Mouse (Mus musculus) brain, embryonic 14.5 days (tissue): Measurements from ENCODE around the gene Nfasc.

Experiments
- CTCF ChIP-seq: fragments of 200-500 bp; IDR thresholded peaks from 2 replicates; pipeline ENCODE4 v1.5.1; 2012; ENCODE audit warnings: inconsistent platforms, mild to moderate bottlenecking, moderate library complexity, borderline replicate concordance; ENCODE audit not compliant: insufficient read depth, insufficient read length; ENCODE audit errors: extremely low read depth
- POLR2A ChIP-seq: fragments of 200-500 bp; IDR thresholded peaks from 2 replicates; pipeline ENCODE4 v1.6.1; 2012; ENCODE audit warnings: mild to moderate bottlenecking, inconsistent platforms, borderline replicate concordance; ENCODE audit not compliant: poor library complexity, insufficient read depth, insufficient read length, severe bottlenecking; ENCODE audit errors: extremely low read depth

DNA sequence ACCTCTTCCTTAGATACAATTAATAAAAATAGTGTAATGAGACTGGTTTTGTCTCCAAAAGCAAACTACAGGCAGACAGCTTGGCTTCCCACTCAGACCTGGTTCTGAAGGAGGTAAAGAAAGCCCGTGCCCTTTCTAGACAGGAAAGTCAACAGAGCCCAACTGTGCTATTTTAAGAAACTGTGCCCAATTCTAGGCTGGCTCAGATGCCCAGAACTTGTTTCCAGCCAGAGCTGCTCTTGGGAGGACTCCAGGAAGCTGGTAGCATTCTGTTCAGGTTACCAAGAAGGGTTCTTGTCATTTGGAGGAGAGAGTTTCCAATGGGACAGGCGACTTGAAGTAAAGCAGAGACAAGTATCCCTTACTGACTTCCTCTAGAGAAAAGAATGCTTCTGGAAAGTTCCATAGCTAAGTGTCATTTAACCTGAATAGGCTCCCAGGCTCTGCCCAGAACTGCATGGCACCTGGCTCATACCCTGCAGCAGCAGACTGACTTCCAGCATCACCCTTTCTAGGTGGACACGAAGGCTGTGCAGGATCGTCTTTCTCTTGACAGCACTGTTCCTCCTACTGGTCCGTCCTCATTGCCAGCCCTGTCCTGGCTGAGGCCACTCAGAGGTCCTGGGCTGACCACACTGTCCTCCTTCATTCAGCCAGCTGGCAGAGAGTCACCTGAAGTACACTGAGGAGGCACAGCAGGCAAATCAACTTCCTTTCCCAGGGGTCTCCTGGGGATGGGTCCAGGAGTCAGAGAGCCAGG is 111.8 kb downstream of the Nfasc start:
- no peak for TF ChIP-seq CTCF
- TF ChIP-seq POLR2A: no peak
